Mouse (Mus musculus): ENCODE data around the gene Wnk2. TPM values are rescaled to one million over a fixed set of nuclear protein-coding genes. Genes with fewer than 3 reads are reported as not detected.

Wnk2 gene
- total RNA-seq, 2 experiments from 2014 or later, result not detected

GRCm38 (mm10) chr13:49001691-49002090 lies 146.1 kb downstream of the Wnk2 start:
- ATAC-seq (replicated peaks; ENCODE audit: poor library complexity, severe bottlenecking), result no peak

- peak; percentile 69 for ATAC-seq (replicated peaks; ENCODE audit: poor library complexity, severe bottlenecking)
Observed at GRCm38 (mm10) chr13:48998591-48998990, 149.2 kb downstream of the Wnk2 start.

- ATAC-seq (replicated peaks; ENCODE audit: poor library complexity, severe bottlenecking), result no peak
Observed at GRCm38 (mm10) chr13:48996731-48997130, 151.1 kb downstream of the Wnk2 start.

- peak; percentile 72 for ATAC-seq (replicated peaks; ENCODE audit: poor library complexity, severe bottlenecking)
Observed at GRCm38 (mm10) chr13:48994903-48995302, 152.9 kb downstream of the Wnk2 start.

- ATAC-seq (replicated peaks; ENCODE audit: poor library complexity, severe bottlenecking), result no peak
Observed at GRCm38 (mm10) chr13:48992914-48993313, 154.9 kb downstream of the Wnk2 start.

DNA sequence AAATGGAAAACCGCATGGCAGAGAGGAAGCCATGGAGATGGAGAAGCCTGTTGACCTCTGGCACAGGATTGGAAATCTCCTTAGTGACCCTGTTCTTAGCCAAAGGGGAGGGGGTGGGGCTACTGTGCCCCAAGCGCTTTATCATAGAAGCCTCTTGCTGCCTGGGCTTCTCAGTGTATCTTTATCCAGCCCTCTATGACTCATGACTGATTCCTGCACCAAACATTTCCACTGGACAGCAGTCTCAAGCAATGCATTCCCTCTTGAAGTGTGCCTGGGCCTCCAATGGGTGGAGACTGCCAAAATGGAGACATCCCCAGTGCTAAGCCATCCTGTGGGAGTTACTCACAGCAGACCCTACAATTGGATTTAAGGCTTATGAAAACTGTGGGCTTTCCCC lies 157.7 kb downstream of the Wnk2 start:
- ATAC-seq (replicated peaks; ENCODE audit: poor library complexity, severe bottlenecking), result no peak

Other genes starting within 250 kb of the Wnk2 start
- 161 and 168 TPM in 2 replicates for gene Fam120a, start 180.0 kb downstream of the Wnk2 start, total RNA-seq (2014; fragmentation: Nextera tagmentation)
- gene Fam120a, start 180.0 kb downstream of the Wnk2 start, total RNA-seq (2017), result 123 and 128 TPM in 2 replicates
- 52.5 and 96.9 TPM in 2 replicates for gene Ninj1, start 39.5 kb upstream of the Wnk2 start, total RNA-seq (2014; fragmentation: Nextera tagmentation)
- 44.6 and 48.6 TPM in 2 replicates for gene Ninj1, start 39.5 kb upstream of the Wnk2 start, total RNA-seq (2017)
- gene Card19, start 68.0 kb upstream of the Wnk2 start, total RNA-seq (2014; fragmentation: Nextera tagmentation), result 24.3 and 26.4 TPM in 2 replicates
- 22.3 and 22.4 TPM in 2 replicates for gene Card19, start 68.0 kb upstream of the Wnk2 start, total RNA-seq (2017)
- 6.8 and 9.0 TPM in 2 replicates for gene Susd3, start 100.7 kb upstream of the Wnk2 start, total RNA-seq (2014; fragmentation: Nextera tagmentation)
- 3.0 and 5.7 TPM in 2 replicates for gene Susd3, start 100.7 kb upstream of the Wnk2 start, total RNA-seq (2017)
- 6.6 and 7.0 TPM in 2 replicates for gene Fgd3, start 172.3 kb upstream of the Wnk2 start, total RNA-seq (2014; fragmentation: Nextera tagmentation)
- gene Fgd3, start 172.3 kb upstream of the Wnk2 start, total RNA-seq (2017), result 6.2 and 8.9 TPM in 2 replicates
- 13.8 and 13.9 TPM in 2 replicates for gene Bicd2, start 193.6 kb upstream of the Wnk2 start, total RNA-seq (2014; fragmentation: Nextera tagmentation)
- 20.6 and 22.8 TPM in 2 replicates for gene Bicd2, start 193.6 kb upstream of the Wnk2 start, total RNA-seq (2017)